Mouse (Mus musculus): ENCODE measurements at regions not wholly inside any gene's neighbourhood (a gene's known extent, or its start where the extent isn't known, plus 50 kb on each side); places are given as distances from the start of the nearest gene placed in this dataset.

DNA sequence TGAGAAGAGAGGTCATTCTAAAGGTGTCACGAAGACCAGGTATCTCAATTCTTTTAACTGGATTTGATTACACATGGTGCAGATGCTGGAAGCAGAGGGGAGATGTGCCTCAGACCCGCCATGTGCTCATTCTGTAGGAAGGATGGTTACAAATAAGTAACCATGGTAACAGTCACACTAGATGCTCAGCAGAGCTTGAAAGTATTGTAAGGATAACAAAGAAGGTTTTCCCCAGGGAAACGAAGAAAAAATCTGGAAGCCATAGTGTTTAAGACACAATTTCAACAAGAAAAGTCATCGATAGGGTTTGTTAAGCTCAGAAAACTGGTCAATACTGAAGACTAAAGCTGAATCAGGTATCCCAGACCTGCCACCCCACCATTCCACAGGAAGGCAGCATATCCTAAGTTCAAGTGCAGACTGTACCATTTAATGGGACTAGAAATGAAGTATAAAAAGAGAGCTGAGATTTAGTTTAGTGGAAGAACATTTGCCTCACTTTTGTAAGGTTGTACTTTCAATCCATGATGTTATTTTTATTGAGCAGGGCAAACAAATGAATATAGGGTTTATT lies 68.9 kb upstream of the Ankrd50 start:
- Histone ChIP-seq H3K27ac (ENCODE audit: insufficient read depth, low read length) (no peak overlapping the region), H3K4me1 (ENCODE audit: control insufficient read depth, insufficient read depth, low read length) (no peaks in the 10 kb centered on the region), H3K4me3 (ENCODE audit: insufficient read depth, low read length) (no peak overlapping the region)
- no peak for TF ChIP-seq POLR2A (IDR thresholded peaks at IDR 0.05; ENCODE audit: extremely low read depth, insufficient read depth, low read length)
- no peak for TF ChIP-seq CTCF (IDR thresholded peaks at IDR 0.05; ENCODE audit: extremely low read depth, insufficient read depth, low read length)

GRCm38 (mm10) chr3:38547032-38547431 lies 62.4 kb upstream of the Ankrd50 start:
- no peak overlapping the region for H3K27ac ChIP-seq (ENCODE audit: insufficient read depth, low read length)
- no peak overlapping the region for H3K4me3 ChIP-seq (ENCODE audit: insufficient read depth, low read length)
- H3K4me1 ChIP-seq (ENCODE audit: control insufficient read depth, insufficient read depth, low read length): no peaks in the 10 kb centered on the region
- TF ChIP-seq POLR2A (IDR thresholded peaks at IDR 0.05; ENCODE audit: extremely low read depth, insufficient read depth, low read length) (no peak), CTCF (IDR thresholded peaks at IDR 0.05; ENCODE audit: extremely low read depth, insufficient read depth, low read length) (no peak)

DNA sequence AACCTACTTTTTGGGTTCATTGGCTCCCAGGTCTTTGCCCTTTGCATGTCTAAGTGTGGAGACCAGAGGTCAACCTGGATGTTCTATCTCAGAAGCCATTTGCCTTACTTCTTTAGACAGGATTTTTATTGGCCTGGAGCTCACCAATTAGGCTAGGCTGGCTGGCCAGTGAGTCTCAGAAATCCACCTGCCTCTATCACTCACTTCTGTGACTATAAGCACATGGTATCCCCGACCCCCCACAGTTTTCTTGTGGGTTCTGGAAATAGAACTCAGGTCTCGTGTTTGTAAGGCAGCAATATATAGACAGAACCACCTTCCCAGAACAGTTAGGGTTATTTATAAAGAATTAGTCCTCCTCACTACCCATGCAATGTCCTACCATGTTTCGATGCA lies 60.9 kb upstream of the Ankrd50 start:
- Histone ChIP-seq H3K4me1 (ENCODE audit: control insufficient read depth, insufficient read depth, low read length) (no peaks in the 10 kb centered on the region), H3K4me3 (ENCODE audit: insufficient read depth, low read length) (no peak overlapping the region), H3K27ac (ENCODE audit: insufficient read depth, low read length) (no peak overlapping the region)
- no peak for TF ChIP-seq POLR2A (IDR thresholded peaks at IDR 0.05; ENCODE audit: extremely low read depth, insufficient read depth, low read length)
- no peak for TF ChIP-seq CTCF (IDR thresholded peaks at IDR 0.05; ENCODE audit: extremely low read depth, insufficient read depth, low read length)

- no peak for TF ChIP-seq CTCF (IDR thresholded peaks at IDR 0.05; ENCODE audit: extremely low read depth, insufficient read depth, low read length)
- no peak for TF ChIP-seq POLR2A (IDR thresholded peaks at IDR 0.05; ENCODE audit: extremely low read depth, insufficient read depth, low read length)
- H3K4me1 ChIP-seq (ENCODE audit: control insufficient read depth, insufficient read depth, low read length): no peaks in the 10 kb centered on the region
- H3K27ac ChIP-seq (ENCODE audit: insufficient read depth, low read length): no peak overlapping the region
- H3K4me3 ChIP-seq (ENCODE audit: insufficient read depth, low read length): no peak overlapping the region
These were observed 60.3 kb upstream of the Ankrd50 start for GRCm38 (mm10) chr3:38544718-38545500.

DNA sequence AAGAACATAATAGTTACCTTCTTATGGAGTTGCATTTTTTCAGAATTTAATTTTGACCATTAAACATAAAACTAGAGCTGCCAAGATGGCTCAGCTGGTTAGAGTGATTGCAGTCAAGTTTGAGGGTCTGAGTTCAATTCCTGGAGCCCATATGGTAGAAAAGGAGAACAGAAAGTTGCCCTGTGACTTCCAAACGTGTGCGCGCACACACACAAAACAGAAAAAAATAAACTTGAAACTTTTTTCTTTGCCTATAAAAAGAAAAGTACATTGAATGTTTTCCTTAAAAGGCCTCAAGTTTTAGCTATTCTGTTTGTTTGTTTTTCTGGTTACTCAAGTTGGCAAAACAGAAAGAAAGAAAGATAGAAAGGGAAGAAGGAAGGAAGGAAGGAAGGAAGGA lies 59.2 kb upstream of the Ankrd50 start:
- no peak overlapping the region for H3K4me3 ChIP-seq (ENCODE audit: insufficient read depth, low read length)
- TF ChIP-seq CTCF (IDR thresholded peaks at IDR 0.05; ENCODE audit: extremely low read depth, insufficient read depth, low read length): no peak
- no peak for TF ChIP-seq POLR2A (IDR thresholded peaks at IDR 0.05; ENCODE audit: extremely low read depth, insufficient read depth, low read length)
- no peaks in the 10 kb centered on the region for H3K4me1 ChIP-seq (ENCODE audit: control insufficient read depth, insufficient read depth, low read length)
- H3K27ac ChIP-seq (ENCODE audit: insufficient read depth, low read length): no peak overlapping the region

DNA sequence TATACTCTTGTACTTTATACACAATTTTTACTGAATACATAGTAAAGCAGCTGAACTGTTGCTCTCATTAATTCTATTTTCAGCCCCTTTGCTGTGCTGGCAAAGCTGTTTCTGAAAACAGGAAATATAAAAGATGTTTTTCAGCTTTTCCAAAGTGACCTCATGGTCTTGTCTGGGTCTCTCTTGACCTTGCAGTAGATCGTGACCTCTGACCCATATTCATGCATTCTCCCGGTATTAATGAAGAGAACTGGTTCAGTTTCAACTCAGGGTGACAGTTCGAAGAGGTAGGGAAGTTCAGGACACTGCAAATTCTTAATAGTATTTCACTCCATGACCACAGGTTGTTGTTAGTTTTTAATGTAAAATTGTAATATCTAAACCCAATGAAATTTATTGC lies 56.7 kb upstream of the Ankrd50 start:
- Histone ChIP-seq H3K4me3 (ENCODE audit: insufficient read depth, low read length) (no peak overlapping the region), H3K4me1 (ENCODE audit: control insufficient read depth, insufficient read depth, low read length) (no peaks in the 10 kb centered on the region), H3K27ac (ENCODE audit: insufficient read depth, low read length) (no peak overlapping the region)
- TF ChIP-seq CTCF (IDR thresholded peaks at IDR 0.05; ENCODE audit: extremely low read depth, insufficient read depth, low read length) (no peak), POLR2A (IDR thresholded peaks at IDR 0.05; ENCODE audit: extremely low read depth, insufficient read depth, low read length) (no peak)

- Histone ChIP-seq H3K4me1 (ENCODE audit: control insufficient read depth, insufficient read depth, low read length) (no peaks in the 10 kb centered on the region; the same call in 1 of the 2 replicates), H3K4me3 (ENCODE audit: insufficient read depth, low read length) (no peak overlapping the region), H3K27ac (ENCODE audit: insufficient read depth, low read length) (no peak overlapping the region)
- TF ChIP-seq CTCF (IDR thresholded peaks at IDR 0.05; ENCODE audit: extremely low read depth, insufficient read depth, low read length) (no peak), POLR2A (IDR thresholded peaks at IDR 0.05; ENCODE audit: extremely low read depth, insufficient read depth, low read length) (no peak)
These were observed 53.7 kb upstream of the Ankrd50 start for GRCm38 (mm10) chr3:38538309-38538708.

DNA sequence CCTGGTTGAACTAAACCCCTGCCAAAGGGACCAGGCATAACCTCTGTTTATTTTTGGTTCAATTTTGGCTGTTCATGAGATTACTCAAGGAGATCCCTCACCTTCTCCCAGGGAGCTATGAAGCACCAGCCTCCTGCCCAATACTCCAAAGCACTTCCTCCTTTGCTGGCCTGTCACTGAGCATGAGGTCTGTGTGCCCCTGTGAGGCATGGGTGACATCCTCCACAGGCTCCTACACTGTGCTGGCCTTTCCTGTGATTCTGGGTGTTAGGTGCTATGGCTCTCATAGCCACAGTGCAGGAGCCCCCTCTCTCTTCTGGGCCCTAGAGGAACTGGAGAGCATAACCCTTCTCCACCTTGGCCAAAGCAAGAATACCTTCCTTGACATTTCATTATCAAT lies 53.1 kb upstream of the Ankrd50 start:
- H3K27ac ChIP-seq (ENCODE audit: insufficient read depth, low read length): no peak overlapping the region
- TF ChIP-seq POLR2A (IDR thresholded peaks at IDR 0.05; ENCODE audit: extremely low read depth, insufficient read depth, low read length): no peak
- no peak for TF ChIP-seq CTCF (IDR thresholded peaks at IDR 0.05; ENCODE audit: extremely low read depth, insufficient read depth, low read length)
- no peaks in the 10 kb centered on the region; the same call in 1 of the 2 replicates for H3K4me1 ChIP-seq (ENCODE audit: control insufficient read depth, insufficient read depth, low read length)
- no peak overlapping the region for H3K4me3 ChIP-seq (ENCODE audit: insufficient read depth, low read length)

Measured in cortical plate, adult 2 months (tissue).